Mouse (Mus musculus) gonadal fat pad, adult 2 months (tissue): Measurements from ENCODE around the gene Pcnx2. TPM values are rescaled to one million over a fixed set of nuclear protein-coding genes. Genes with fewer than 3 reads are reported as not detected.

Experiments used
- DNase-seq: peaks from one replicate; pipeline ENCODE4 v3.0.0-alpha.2; 2012; ENCODE audit warnings: low read depth
- polyA plus RNA-seq: library from polyadenylated mRNA; depleted of rRNA; stranded (reverse); fragments of >200 nt; gene quantifications from 2 replicates; pipeline ENCODE4 v1.2.3, GENCODE M21; 2012; rRNA removed

Gene Pcnx2
- 1.5 and 1.7 TPM in 2 replicates for polyA plus RNA-seq

GRCm38 (mm10) chr8:125897868-125898788, at the start of gene Pcnx2:
Pcnx2 (minus strand) TSS chr8:125898317.
- DNase-seq: no peak

- no peak for DNase-seq
These were observed 46.4 kb upstream of the Pcnx2 start for GRCm38 (mm10) chr8:125944511-125944910.

DNA sequence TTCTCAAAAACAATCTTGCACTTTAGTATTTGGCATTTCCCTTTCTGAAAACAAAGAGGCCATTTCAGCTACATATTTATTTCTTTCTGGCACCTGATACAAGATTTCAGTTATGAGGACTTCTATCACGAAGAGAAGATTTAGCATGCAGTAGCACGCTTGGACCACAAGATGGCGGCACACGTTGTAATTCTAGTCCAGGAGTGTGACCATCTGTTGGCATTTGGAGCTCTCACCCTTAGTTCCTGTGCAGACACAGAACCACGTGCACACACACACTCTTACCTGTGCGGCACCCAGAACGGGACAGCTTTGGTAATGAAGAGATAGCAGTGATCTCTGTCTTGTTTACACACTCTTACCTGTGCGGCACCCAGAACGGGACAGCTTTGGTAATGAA, 37.5 kb upstream of the Pcnx2 start:
- DNase-seq: no peak

DNA sequence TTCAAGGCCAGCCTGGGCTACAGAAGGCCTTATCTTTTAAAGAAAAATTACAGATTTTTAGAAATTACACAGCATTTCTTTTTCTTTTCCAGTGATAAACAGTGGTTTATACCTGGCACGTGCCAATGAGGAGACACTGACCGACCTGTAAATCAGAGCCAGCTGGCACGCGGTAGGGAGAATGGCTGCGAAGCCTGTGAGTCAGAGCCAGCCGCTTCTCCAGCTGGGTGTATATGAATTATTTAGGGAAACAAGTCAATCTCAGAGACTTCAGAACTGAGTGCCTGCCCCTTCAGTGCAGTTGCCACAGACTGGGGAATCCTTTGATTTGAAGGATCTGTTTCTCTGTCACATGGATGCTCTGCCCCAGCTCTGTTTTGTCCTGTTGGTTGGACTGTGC, 33.7 kb upstream of the Pcnx2 start:
- no peak for DNase-seq

- no peak for DNase-seq
These were observed 32.3 kb upstream of the Pcnx2 start for GRCm38 (mm10) chr8:125930276-125931046.

GRCm38 (mm10) chr8:125926636-125927035, 28.5 kb upstream of the Pcnx2 start:
- no peak for DNase-seq

DNA sequence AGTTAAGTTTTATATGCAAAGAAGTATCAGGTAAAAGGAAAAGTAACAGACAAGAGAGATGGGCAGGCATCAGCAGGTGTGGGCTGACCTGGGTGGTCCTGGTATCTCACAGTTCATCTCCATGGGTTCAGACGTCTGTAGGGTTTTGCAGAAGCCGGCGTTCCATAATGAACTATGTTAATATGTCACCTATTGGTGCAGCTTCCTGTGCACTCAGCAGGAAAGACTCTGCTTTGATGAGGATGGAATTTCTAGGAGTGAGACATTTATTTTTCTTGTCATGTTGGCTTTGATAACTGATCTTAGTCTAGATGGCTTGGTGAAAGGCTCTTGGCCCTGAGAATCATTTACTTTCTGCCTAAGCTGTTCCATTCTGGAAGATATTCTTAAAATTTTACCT, 24.2 kb upstream of the Pcnx2 start:
- DNase-seq: no peak

DNA sequence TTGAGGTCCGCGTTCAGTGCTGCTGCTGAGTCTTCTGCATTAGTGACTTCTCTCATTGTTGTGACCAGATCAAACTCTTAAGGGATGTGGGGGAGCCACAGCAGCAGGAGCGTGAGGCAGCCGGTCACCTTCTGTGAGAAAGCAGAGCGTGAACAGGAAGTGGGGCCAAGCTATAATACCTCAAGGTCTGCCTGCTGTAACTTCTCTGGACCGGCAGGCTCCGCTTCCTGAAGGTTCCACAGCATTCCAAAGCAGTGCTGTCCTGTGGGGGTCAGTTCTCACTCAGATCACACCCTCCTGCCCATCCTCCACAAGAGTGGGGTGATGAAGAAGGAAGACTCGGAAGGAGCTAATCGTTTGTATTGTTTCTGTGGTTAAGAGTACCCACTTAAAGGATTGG, 22.6 kb upstream of the Pcnx2 start:
- no peak for DNase-seq

GRCm38 (mm10) chr8:125920281-125920680, 22.2 kb upstream of the Pcnx2 start:
- DNase-seq: no peak

DNA sequence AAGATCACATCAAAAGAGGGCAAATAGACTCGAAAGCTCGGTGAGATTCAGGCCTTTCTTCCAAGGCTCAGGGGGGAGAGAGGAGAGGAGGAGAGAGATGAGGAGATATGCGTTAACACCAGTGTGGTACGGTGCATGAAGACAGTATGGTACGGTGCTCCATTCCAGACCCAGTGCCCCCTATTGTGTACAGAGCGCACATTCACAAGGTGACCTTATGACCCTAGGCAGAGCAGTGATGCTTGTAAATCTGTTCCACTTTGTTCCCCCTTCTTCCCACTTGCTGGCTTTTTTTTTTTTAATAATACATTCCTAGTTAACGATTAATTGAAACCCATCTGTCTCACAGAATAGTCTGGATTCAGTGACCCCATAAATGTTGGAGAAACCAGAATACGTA, 21.4 kb upstream of the Pcnx2 start:
- no peak for DNase-seq

DNA sequence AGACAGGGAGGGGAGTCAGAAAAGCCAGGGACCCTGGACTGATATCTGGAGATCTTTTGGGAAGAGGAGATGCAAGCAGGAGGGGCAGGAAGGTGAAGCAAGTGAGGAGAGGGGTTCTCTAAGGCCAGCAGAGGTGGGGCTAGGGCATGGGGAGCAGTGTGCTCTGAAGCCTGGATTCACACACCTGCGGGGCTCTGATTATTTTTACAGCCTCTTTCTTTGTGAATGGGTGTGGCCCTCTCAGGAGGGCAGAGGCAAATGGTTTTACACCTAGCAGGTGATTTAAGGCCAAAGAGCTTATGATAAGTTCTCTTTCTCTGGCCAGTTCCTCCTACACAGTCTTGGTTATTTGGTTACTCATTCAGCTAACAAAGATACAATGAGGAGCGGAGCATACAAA, 20.6 kb upstream of the Pcnx2 start:
- DNase-seq: no peak

- DNase-seq: peak; percentile 28
These were observed 18.9 kb upstream of the Pcnx2 start for GRCm38 (mm10) chr8:125917013-125917412.

DNA sequence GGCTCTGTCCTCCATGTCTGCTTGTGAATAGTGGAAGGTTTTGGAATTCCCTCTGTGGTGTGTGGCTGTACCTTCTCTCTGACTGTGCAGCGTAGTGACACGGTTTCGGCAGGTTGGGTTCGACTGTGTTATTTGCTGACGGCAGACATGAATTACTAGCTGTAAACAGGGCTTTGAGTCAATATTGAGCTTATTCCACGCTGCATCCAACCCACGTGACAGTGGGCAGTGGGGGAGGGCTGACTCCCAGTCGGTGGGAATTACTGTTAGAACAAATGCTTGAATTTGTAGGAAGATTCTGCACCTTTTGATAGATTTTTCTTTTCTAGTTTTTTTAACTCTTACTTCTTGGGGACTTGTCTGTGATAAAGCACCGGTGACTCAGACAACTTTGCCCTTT, 16.3 kb upstream of the Pcnx2 start:
- DNase-seq: no peak

- DNase-seq: no peak
These were observed 15.1 kb upstream of the Pcnx2 start for GRCm38 (mm10) chr8:125913206-125913605.

DNA sequence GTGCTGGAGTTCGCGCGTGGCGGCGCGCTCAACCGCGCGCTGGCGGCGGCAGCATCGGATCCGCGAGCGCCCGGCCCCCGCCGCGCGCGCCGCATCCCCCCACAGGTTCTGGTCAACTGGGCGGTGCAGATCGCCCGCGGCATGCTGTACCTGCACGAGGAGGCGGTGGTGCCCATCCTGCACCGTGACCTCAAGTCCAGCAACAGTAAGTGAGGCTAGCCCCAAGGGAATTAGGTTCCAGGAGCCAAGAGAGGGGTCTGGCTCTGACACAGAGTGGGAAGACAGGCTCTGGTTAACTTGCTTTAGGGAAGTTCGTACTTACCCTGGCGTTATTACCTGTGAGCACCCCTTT, 13.1 kb upstream of the Pcnx2 start:
- no peak for DNase-seq

DNA sequence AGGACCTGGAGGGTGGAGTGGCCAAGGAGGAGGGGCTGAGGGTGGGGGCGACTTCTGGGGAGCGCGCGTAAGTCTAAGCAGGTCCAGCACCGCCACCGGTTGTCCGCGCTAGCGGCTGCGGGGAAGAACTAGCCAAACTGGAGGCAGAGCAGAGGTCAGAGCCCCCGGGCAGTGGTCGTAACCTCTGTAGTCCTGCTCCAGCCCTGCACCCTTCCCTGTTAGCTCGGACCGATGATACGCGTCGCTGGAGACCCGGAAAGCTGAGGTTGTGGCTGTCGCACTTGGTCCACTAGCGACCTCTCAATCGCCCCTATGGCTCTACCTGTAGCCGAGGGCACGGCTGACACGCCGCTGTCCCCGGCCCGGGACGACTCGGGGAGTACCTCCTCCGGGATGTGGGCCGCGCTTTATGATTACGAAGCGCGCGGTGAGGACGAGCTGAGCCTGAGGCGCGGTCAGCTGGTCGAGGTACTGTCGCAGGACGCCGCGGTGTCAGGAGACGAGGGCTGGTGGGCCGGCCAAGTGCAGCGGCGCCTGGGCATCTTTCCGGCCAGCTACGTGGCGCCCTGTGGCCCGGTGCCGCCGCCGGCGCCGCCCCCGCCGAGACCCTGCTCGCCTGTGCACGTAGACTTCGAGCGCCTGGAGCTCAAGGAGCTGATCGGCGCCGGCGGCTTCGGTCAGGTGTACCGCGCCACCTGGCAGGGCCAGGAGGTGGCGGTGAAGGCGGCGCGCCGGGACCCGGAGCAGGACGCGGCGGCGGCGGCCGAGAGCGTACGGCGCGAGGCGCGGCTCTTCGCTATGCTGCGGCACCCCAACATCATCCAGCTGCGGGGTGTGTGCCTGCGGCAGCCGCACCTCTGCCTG, 12.5 kb upstream of the Pcnx2 start, which contains the start of gene Map3k21:
Map3k21 (plus strand) TSS at position 86 of the 864 bp plus-strand sequence.
- no peak for DNase-seq

- DNase-seq: peak; percentile 54
These were observed 11.7 kb upstream of the Pcnx2 start for GRCm38 (mm10) chr8:125909661-125910364.

- no peak for DNase-seq
These were observed 9.2 kb upstream of the Pcnx2 start for GRCm38 (mm10) chr8:125907311-125907710.

DNA sequence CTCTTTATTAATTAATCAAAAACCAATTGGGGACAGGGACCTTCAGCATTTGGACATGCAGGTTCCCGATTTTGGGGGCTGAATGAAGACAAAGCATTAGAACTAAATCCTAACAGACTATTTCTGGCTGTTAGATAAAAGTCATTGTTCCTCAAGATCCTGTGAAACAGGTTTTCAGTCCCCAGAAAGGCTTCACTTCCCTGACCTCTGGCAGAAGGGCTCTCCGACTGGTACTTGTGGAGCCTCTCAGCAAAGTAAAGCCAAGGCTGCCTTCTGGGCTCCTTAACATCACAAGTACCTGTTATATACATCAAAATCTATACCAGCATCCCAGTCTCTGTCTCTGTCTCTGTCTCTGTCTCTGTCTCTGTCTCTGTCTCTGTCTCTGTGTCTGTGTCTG, 7.2 kb upstream of the Pcnx2 start:
- no peak for DNase-seq

- no peak for DNase-seq
These were observed 4.4 kb upstream of the Pcnx2 start for GRCm38 (mm10) chr8:125902521-125902920.

DNA sequence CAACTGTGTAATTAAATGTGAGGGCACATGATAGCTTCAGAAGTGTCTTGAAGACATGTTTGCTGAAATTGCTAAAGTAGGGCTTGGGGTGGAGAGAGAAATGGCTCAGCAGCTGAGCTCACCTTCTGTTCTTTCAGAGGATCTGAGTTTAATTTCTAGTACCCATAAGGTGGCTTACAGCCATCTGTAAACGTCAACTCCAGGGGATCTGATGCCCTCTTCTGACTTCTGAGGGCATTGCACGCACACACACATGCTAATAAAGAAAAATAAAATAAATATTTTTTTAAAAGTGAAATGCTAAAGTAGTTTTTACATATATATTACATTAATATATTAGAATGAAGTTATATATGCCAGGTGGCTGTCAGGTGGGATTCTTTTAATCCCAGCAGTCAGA, 3.0 kb upstream of the Pcnx2 start:
- DNase-seq: no peak
